Mouse (Mus musculus): Measurements from ENCODE around the gene Fam178b.

- TF ChIP-seq POLR2A (IDR thresholded peaks at IDR 0.05; ENCODE audit: borderline replicate concordance, extremely low read depth, insufficient read depth, insufficient read length, poor library complexity, severe bottlenecking) (no peak), CTCF (IDR thresholded peaks at IDR 0.05; ENCODE audit: borderline replicate concordance, extremely low read depth, insufficient read depth, insufficient read length) (no peak)
These were observed 131.1 kb downstream of the Fam178b start for GRCm38 (mm10) chr1:36551904-36552303.

All from brain, embryonic 14.5 days (tissue).